Mouse (Mus musculus) cerebellum, adult 2 months (tissue): ENCODE results near the gene Nop10. TPM values are rescaled to one million over a fixed set of nuclear protein-coding genes. Genes with fewer than 3 reads are reported as not detected.

Experiments used
- DNase-seq, 2 experiments: peaks; one replicate each; pipeline ENCODE4 v3.0.0; 2021
- H3K27ac ChIP-seq: fragments of 200-500 bp; 2 replicates; pipeline ENCODE4 v1.5.1; 2012; ENCODE audit warnings: low read length, control low read depth, inconsistent platforms; ENCODE audit not compliant: insufficient read depth
- H3K27me3 ChIP-seq: fragments of 200-500 bp; 2 replicates; pipeline ENCODE4 v1.6.1; 2012; ENCODE audit warnings: inconsistent platforms, mild to moderate bottlenecking, low read length, moderate library complexity; ENCODE audit not compliant: control insufficient read depth, insufficient read depth
- H3K4me1 ChIP-seq: fragments of 200-500 bp; 2 replicates; pipeline ENCODE4 v1.6.1; 2011; ENCODE audit warnings: low read length; ENCODE audit not compliant: control insufficient read depth, insufficient read depth
- H3K4me3 ChIP-seq: fragments of 200-500 bp; replicated peaks from 2 replicates; pipeline ENCODE3; 2011; ENCODE audit warnings: mild to moderate bottlenecking, low read depth, low read length, control low read depth; ENCODE audit not compliant: insufficient read depth
- CTCF ChIP-seq: fragments of 200-500 bp; IDR thresholded peaks from 2 replicates; pipeline ENCODE4 v1.5.1; 2011; ENCODE audit warnings: low read depth, mild to moderate bottlenecking, control low read depth, low read length, moderate library complexity, borderline replicate concordance; ENCODE audit not compliant: insufficient read depth
- POLR2A ChIP-seq: fragments of 200-500 bp; IDR thresholded peaks from 2 replicates; pipeline ENCODE4 v1.6.1; 2011; ENCODE audit warnings: low read length, control low read depth, borderline replicate concordance; ENCODE audit not compliant: insufficient read depth
- WGBS: fragments of 180-500 bp; shearing (Covaris S2); methylation state at CpG from one replicate; pipeline ENCODE4 v1.1.7; 2018; 5-methylcytosine and 5-hydroxymethylcytosine counted together
- polyA plus RNA-seq: library from polyadenylated mRNA; depleted of rRNA; stranded (reverse); fragments of >200 nt; gene quantifications from 2 replicates; pipeline ENCODE4 v1.2.3, GENCODE M21; 2012

Gene Nop10
- polyA plus RNA-seq, 1 experiment = 99.7 TPM

- Histone ChIP-seq H3K27ac (no peak overlapping the region), H3K4me1 (no peaks in the 10 kb centered on the region), H3K4me3 (no peak overlapping the region), H3K27me3 (no peaks in the 10 kb centered on the region)
- WGBS = 81% methylated on average over 10 of the region's 10 CpGs
- DNase-seq = no peak
- TF ChIP-seq CTCF = no peak
- TF ChIP-seq POLR2A = no peak
Observed at GRCm38 (mm10) chr2:112249780-112250453, 11.8 kb upstream of the Nop10 start.

- TF ChIP-seq CTCF = no peak
- TF ChIP-seq POLR2A = no peak
- DNase-seq = no peak
- WGBS = 71% methylated on average over 7 of the region's 7 CpGs
- Histone ChIP-seq H3K4me3 (no peak overlapping the region), H3K27ac (no peak overlapping the region), H3K4me1 (no peaks in the 10 kb centered on the region), H3K27me3 (no peaks in the 10 kb centered on the region)
Observed at GRCm38 (mm10) chr2:112254675-112255515, 6.8 kb upstream of the Nop10 start.

GRCm38 (mm10) chr2:112259241-112259962 is 2.3 kb upstream of the Nop10 start, which contains the start of gene Nutm1:
TSS of gene Nutm1 (minus strand) at chr2:112259291.
- no peak within 1 kb of the TSS for H3K27ac ChIP-seq
- no peak for DNase-seq
- WGBS = 63% methylated on average over 10 of the region's 10 CpGs
- H3K27me3 ChIP-seq = no peaks in the 10 kb centered on the region
- H3K4me1 ChIP-seq = no peaks in the 10 kb centered on the region; the same call in 1 of the 2 replicates
- no peak within 1 kb of the TSS for H3K4me3 ChIP-seq
- no peak for TF ChIP-seq POLR2A
- no peak for TF ChIP-seq CTCF

- no peaks in the 10 kb centered on the region; the same call in 1 of the 2 replicates for H3K4me1 ChIP-seq
- no peak for DNase-seq
- no peak overlapping the region for H3K27ac ChIP-seq
- TF ChIP-seq CTCF (no peak), POLR2A (no peak)
- H3K27me3 ChIP-seq = no peaks in the 10 kb centered on the region
- 28% methylated on average over 4 of the region's 4 CpGs for WGBS
- H3K4me3 ChIP-seq = peak overlapping the region; percentile 64
Observed at GRCm38 (mm10) chr2:112262779-112263295, 1.1 kb downstream of the Nop10 start.

GRCm38 (mm10) chr2:112264364-112264763 is 2.6 kb downstream of the Nop10 start:
- H3K4me3 ChIP-seq = no peak overlapping the region
- H3K4me1 ChIP-seq = no peaks in the 10 kb centered on the region; the same call in 1 of the 2 replicates
- H3K27me3 ChIP-seq = no peaks in the 10 kb centered on the region
- 79% methylated on average over 4 of the region's 4 CpGs for WGBS
- TF ChIP-seq CTCF (no peak), POLR2A (no peak)
- H3K27ac ChIP-seq = no peak overlapping the region
- DNase-seq = no peak

GRCm38 (mm10) chr2:112265448-112266241 is 3.9 kb downstream of the Nop10 start, which contains the start of gene Slc12a6:
TSS of gene Slc12a6 (plus strand) at chr2:112265825.
- Histone ChIP-seq H3K4me1 (no peaks in the 10 kb centered on the region; the same call in 1 of the 2 replicates), H3K27me3 (no peaks in the 10 kb centered on the region), H3K4me3 (peak within 1 kb of the TSS; percentile 76), H3K27ac (peak within 1 kb of the TSS; percentile 73)
- under 1% methylated on average over 73 of the region's 85 CpGs for WGBS
- DNase-seq = peak; percentile 94
- peak; percentile 58; the same call in 1 of the 2 replicates for TF ChIP-seq POLR2A
- no peak for TF ChIP-seq CTCF
